ENCODE assay signal across 8 mouse cellular contexts in the genomic region with DNA sequence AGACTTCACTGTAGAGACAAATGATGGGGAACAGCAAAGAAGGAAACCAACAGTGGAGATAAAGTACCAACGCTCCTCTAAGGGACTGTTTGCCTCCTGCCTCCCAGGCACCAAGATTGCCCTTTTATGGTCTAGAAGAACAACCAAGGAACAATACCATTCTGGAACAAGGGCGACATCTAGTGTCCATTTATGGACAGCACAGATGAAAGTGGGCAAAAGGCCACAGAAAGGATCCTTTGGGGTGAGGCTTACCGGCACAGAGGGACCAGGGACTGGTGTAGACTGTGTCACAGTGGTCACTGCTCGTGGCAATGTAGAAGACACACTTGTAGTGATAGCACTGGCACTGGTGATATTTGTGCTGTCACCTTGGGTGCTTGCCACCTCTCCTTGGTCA. TPM values are rescaled to one million over a fixed set of nuclear protein-coding genes. Genes with fewer than 3 reads are reported as not detected.
A peak's percentile ranks its signal among the peaks of the same experiment; 100 is the strongest.
DNase-seq lines count a peak whose midpoint lies in the region; ATAC-seq and TF ChIP-seq lines count a peak whose summit lies in the region.

No protein-coding gene starts in this region.

- no peak overlapping the region for H3K9ac ChIP-seq in hindbrain, embryonic 11.5 days (ENCODE audit: low read depth, low read length)

- WGBS in embryonic facial prominence, embryonic 10.5 days: 42% methylated on average over 4 of the region's 4 CpGs
- WGBS in hindbrain, embryonic 11.5 days: 27% methylated on average over 4 of the region's 4 CpGs

- intact Hi-C loops in gastrocnemius, adult 2 months (cut with DNase I): loop anchor here (5.0 kb wide), 1 partner anchor 151 kb away; no protein-coding TSS in a partner anchor

- DNase-seq in gastrocnemius, adult 2 months: peak; percentile 45
- DNase-seq in gastrocnemius, postnatal 4 days (ENCODE audit: low spot score in 2 of 2): no peak
- peak; percentile 41 for DNase-seq in adrenal gland, adult 2 months
- DNase-seq in embryonic facial prominence, embryonic 10.5 days (ENCODE audit: low spot score): peak; percentile 43
- DNase-seq in hindbrain, embryonic 11.5 days (ENCODE audit: low spot score): peak; percentile 69
- peak; percentile 41 to 54 for DNase-seq in layer of hippocampus, adult 2 months (ENCODE audit: low spot score in 2 of 2)
- DNase-seq in lung, postnatal 14 days: peak; percentile 54
- DNase-seq in retina, embryonic 14.5 days (ENCODE audit: low spot score): peak; percentile 81

- no peaks in the 10 kb centered on the region for H3K4me1 ChIP-seq in embryonic facial prominence, embryonic 10.5 days
- H3K4me1 ChIP-seq in hindbrain, embryonic 11.5 days (replicated peaks; ENCODE audit: control insufficient read depth, insufficient read depth, low read length): no peaks in the 10 kb centered on the region

- H3K4me2 ChIP-seq in hindbrain, embryonic 11.5 days (replicated peaks; ENCODE audit: low read depth, low read length): no peak overlapping the region

- no peak overlapping the region for H3K4me3 ChIP-seq in gastrocnemius, adult 2 months
- no peak overlapping the region for H3K4me3 ChIP-seq in embryonic facial prominence, embryonic 10.5 days
- no peak overlapping the region for H3K4me3 ChIP-seq in hindbrain, embryonic 11.5 days (ENCODE audit: low read depth, low read length)
- no peak overlapping the region for H3K4me3 ChIP-seq in layer of hippocampus, adult 2 months

- peaks cover 100% of the 10 kb centered on the region for H3K36me3 ChIP-seq in embryonic facial prominence, embryonic 10.5 days (replicated peaks)
- H3K36me3 ChIP-seq in hindbrain, embryonic 11.5 days (ENCODE audit: control insufficient read depth, insufficient read depth, low read length): peaks cover 15% of the 10 kb centered on the region

- H3K9me3 ChIP-seq in embryonic facial prominence, embryonic 10.5 days: no peaks in the 10 kb centered on the region
- no peaks in the 10 kb centered on the region for H3K9me3 ChIP-seq in hindbrain, embryonic 11.5 days (ENCODE audit: control insufficient read depth, low read length)

- no peaks in the 10 kb centered on the region for H3K27me3 ChIP-seq in embryonic facial prominence, embryonic 10.5 days (replicated peaks; ENCODE audit: low read depth, poor library complexity, severe bottlenecking)
- H3K27me3 ChIP-seq in hindbrain, embryonic 11.5 days (ENCODE audit: control insufficient read depth, insufficient read depth, low read length): no peaks in the 10 kb centered on the region

- H3K27ac ChIP-seq in gastrocnemius, adult 2 months: no peak overlapping the region
- H3K27ac ChIP-seq in embryonic facial prominence, embryonic 10.5 days (replicated peaks): no peak overlapping the region
- H3K27ac ChIP-seq in hindbrain, embryonic 11.5 days (ENCODE audit: low read depth, low read length): no peak overlapping the region
- H3K27ac ChIP-seq in layer of hippocampus, adult 2 months: no peak overlapping the region

- peak; percentile 79 for TF ChIP-seq CTCF in gastrocnemius, adult 2 months (IDR thresholded peaks at IDR 0.05)
- peak; percentile 83 for TF ChIP-seq CTCF in layer of hippocampus, adult 2 months (conservative IDR thresholded peaks at IDR 0.05)

- ATAC-seq in hindbrain, embryonic 11.5 days (ENCODE audit: low FRiP score): peak; percentile 63; the same call in 1 of the 2 replicates

RNA-seq across cellular contexts. Expression of a gene that starts 17.5 kb away (rescaled TPM):
- 10 to 100 TPM; 35.5 to 36.0 TPM for total RNA-seq in gastrocnemius, adult 2 months (2021)
- 10 to 100 TPM; 75.4 to 83.5 TPM for total RNA-seq in gastrocnemius, postnatal 4 days (2021)
- total RNA-seq in adrenal gland, adult 2 months (2021): 10 to 100 TPM; 44.2 to 66.4 TPM
- 73.8 and 113 TPM in 2 replicates for polyA plus RNA-seq in adrenal gland, adult 2 months (2012; rRNA removed)
- polyA plus RNA-seq in embryonic facial prominence, embryonic 10.5 days (2016; fragmentation: Nextera tagmentation; extraction: Ambion mirVana): 79.9 and 84.5 TPM in 2 replicates
- polyA plus RNA-seq in hindbrain, embryonic 11.5 days (2014; fragmentation: Nextera tagmentation; extraction: Ambion mirVana): 72.9 and 77.2 TPM in 2 replicates
- 10 to 100 TPM; 76.4 to 79.2 TPM for total RNA-seq in layer of hippocampus, adult 2 months (2021)

RNA-seq across cellular contexts. Expression of a gene that starts 18.0 kb away (rescaled TPM):
- 1 to 10 TPM; 1.4 to 1.7 TPM for total RNA-seq in gastrocnemius, adult 2 months (2021)
- 1 to 10 TPM; 7.9 to 9.6 TPM for total RNA-seq in gastrocnemius, postnatal 4 days (2021)
- 10 to 100 TPM; 20.2 to 29.6 TPM for total RNA-seq in adrenal gland, adult 2 months (2021)
- polyA plus RNA-seq in adrenal gland, adult 2 months (2012; rRNA removed): 3.1 and 4.3 TPM in 2 replicates
- polyA plus RNA-seq in embryonic facial prominence, embryonic 10.5 days (2016; fragmentation: Nextera tagmentation; extraction: Ambion mirVana): 22.4 and 23.3 TPM in 2 replicates
- 17.5 and 18.7 TPM in 2 replicates for polyA plus RNA-seq in hindbrain, embryonic 11.5 days (2014; fragmentation: Nextera tagmentation; extraction: Ambion mirVana)
- 1 to 10 TPM; 4.5 to 6.2 TPM for total RNA-seq in layer of hippocampus, adult 2 months (2021)

RNA-seq across cellular contexts. Expression of a gene that starts 26.9 kb away (rescaled TPM):
- 10 to 100 TPM; 51.2 to 63.4 TPM for total RNA-seq in gastrocnemius, adult 2 months (2021)
- total RNA-seq in gastrocnemius, postnatal 4 days (2021): 10 to 100 TPM; 71.4 to 75.8 TPM
- total RNA-seq in adrenal gland, adult 2 months (2021): 10 to 100 TPM; 69.6 to 93.8 TPM
- 53.6 and 56.1 TPM in 2 replicates for polyA plus RNA-seq in adrenal gland, adult 2 months (2012; rRNA removed)
- polyA plus RNA-seq in embryonic facial prominence, embryonic 10.5 days (2016; fragmentation: Nextera tagmentation; extraction: Ambion mirVana): 169 and 181 TPM in 2 replicates
- 117 and 126 TPM in 2 replicates for polyA plus RNA-seq in hindbrain, embryonic 11.5 days (2014; fragmentation: Nextera tagmentation; extraction: Ambion mirVana)
- total RNA-seq in layer of hippocampus, adult 2 months (2021): 10 to 100 TPM; 68.0 to 72.0 TPM

RNA-seq across cellular contexts. Expression of a gene that starts 27.0 kb away (rescaled TPM):
- under 1 TPM; 0.59 to 0.89 TPM for total RNA-seq in gastrocnemius, adult 2 months (2021)
- 1 to 10 TPM; 2.4 to 2.8 TPM for total RNA-seq in gastrocnemius, postnatal 4 days (2021)
- 1 to 10 TPM; 3.2 to 4.0 TPM for total RNA-seq in adrenal gland, adult 2 months (2021)
- polyA plus RNA-seq in adrenal gland, adult 2 months (2012; rRNA removed): 9.9 and 11.1 TPM in 2 replicates
- 2.1 and 2.6 TPM in 2 replicates for polyA plus RNA-seq in embryonic facial prominence, embryonic 10.5 days (2016; fragmentation: Nextera tagmentation; extraction: Ambion mirVana)
- 0.99 and 2.3 TPM in 2 replicates for polyA plus RNA-seq in hindbrain, embryonic 11.5 days (2014; fragmentation: Nextera tagmentation; extraction: Ambion mirVana)
- 1 to 10 TPM; 5.3 to 7.2 TPM for total RNA-seq in layer of hippocampus, adult 2 months (2021)

RNA-seq across cellular contexts. Expression of a gene that starts 52.7 kb away (rescaled TPM):
- total RNA-seq in gastrocnemius, adult 2 months (2021): 1 to 10 TPM; 2.3 to 3.2 TPM
- 1 to 10 TPM; 4.2 to 4.3 TPM for total RNA-seq in gastrocnemius, postnatal 4 days (2021)
- total RNA-seq in adrenal gland, adult 2 months (2021): 1 to 10 TPM; 8.6 to 9.7 TPM
- polyA plus RNA-seq in adrenal gland, adult 2 months (2012; rRNA removed): 2.6 and 4.4 TPM in 2 replicates
- 8.0 and 8.2 TPM in 2 replicates for polyA plus RNA-seq in embryonic facial prominence, embryonic 10.5 days (2016; fragmentation: Nextera tagmentation; extraction: Ambion mirVana)
- 26.3 and 35.9 TPM in 2 replicates for polyA plus RNA-seq in hindbrain, embryonic 11.5 days (2014; fragmentation: Nextera tagmentation; extraction: Ambion mirVana)
- 100 to 1,000 TPM; 118 to 139 TPM for total RNA-seq in layer of hippocampus, adult 2 months (2021)

Comparison
In these comparisons a context has a peak if more than half of its experiments do, and no peak if none do; other contexts are left out.
1. DNase-seq: peak in gastrocnemius, adult 2 months (single experiment), adrenal gland, adult 2 months (single experiment), embryonic facial prominence, embryonic 10.5 days (single experiment), hindbrain, embryonic 11.5 days (single experiment), layer of hippocampus, adult 2 months (2 of 2), lung, postnatal 14 days (single experiment) and retina, embryonic 14.5 days (single experiment); none in gastrocnemius, postnatal 4 days (0 of 2).